Mouse (Mus musculus) limb, embryonic 10.5 days (tissue): ENCODE data around the gene Psmc4. TPM values are rescaled to one million over a fixed set of nuclear protein-coding genes. Genes with fewer than 3 reads are reported as not detected.

Experiments
- DNase-seq: peaks from one replicate; pipeline ENCODE4 v3.0.0-alpha.2; 2017; ENCODE audit warnings: low spot score
- H3K27ac ChIP-seq: fragments of 300-500 bp; sonication (generic); 2 replicates; pipeline ENCODE4 v1.5.1; 2016; ENCODE audit warnings: mild to moderate bottlenecking
- H3K27me3 ChIP-seq: fragments of 300-500 bp; sonication (generic); 2 replicates; pipeline ENCODE4 v1.6.1; 2016; ENCODE audit warnings: low read depth, mild to moderate bottlenecking; ENCODE audit not compliant: poor library complexity, severe bottlenecking
- H3K36me3 ChIP-seq: fragments of 300-500 bp; sonication (generic); 2 replicates; pipeline ENCODE4 v1.6.1; 2016; ENCODE audit warnings: mild to moderate bottlenecking, moderate library complexity
- H3K4me1 ChIP-seq: fragments of 300-500 bp; sonication (generic); 2 replicates; pipeline ENCODE4 v1.6.1; 2016
- H3K4me3 ChIP-seq: fragments of 300-500 bp; sonication (generic); 2 replicates; pipeline ENCODE4 v1.5.1; 2016; ENCODE audit warnings: mild to moderate bottlenecking, moderate library complexity
- H3K9me3 ChIP-seq: fragments of 300-500 bp; sonication (generic); replicated peaks from 2 replicates; pipeline ENCODE4 v1.6.1; 2016; ENCODE audit warnings: mild to moderate bottlenecking
- WGBS: fragments of 180-500 bp; shearing (Covaris S2); methylation state at CpG from one replicate; pipeline ENCODE4 v1.1.7; 2016; 5-methylcytosine and 5-hydroxymethylcytosine counted together
- polyA plus RNA-seq: library from polyadenylated mRNA; unstranded; fragments of >200 nt; fragmentation: Nextera tagmentation; extraction: Ambion mirVana; gene quantifications from 2 replicates; pipeline ENCODE4 v1.2.1, GENCODE M21; 2016

The Psmc4 gene
- 438 and 454 TPM in 2 replicates for polyA plus RNA-seq

DNA sequence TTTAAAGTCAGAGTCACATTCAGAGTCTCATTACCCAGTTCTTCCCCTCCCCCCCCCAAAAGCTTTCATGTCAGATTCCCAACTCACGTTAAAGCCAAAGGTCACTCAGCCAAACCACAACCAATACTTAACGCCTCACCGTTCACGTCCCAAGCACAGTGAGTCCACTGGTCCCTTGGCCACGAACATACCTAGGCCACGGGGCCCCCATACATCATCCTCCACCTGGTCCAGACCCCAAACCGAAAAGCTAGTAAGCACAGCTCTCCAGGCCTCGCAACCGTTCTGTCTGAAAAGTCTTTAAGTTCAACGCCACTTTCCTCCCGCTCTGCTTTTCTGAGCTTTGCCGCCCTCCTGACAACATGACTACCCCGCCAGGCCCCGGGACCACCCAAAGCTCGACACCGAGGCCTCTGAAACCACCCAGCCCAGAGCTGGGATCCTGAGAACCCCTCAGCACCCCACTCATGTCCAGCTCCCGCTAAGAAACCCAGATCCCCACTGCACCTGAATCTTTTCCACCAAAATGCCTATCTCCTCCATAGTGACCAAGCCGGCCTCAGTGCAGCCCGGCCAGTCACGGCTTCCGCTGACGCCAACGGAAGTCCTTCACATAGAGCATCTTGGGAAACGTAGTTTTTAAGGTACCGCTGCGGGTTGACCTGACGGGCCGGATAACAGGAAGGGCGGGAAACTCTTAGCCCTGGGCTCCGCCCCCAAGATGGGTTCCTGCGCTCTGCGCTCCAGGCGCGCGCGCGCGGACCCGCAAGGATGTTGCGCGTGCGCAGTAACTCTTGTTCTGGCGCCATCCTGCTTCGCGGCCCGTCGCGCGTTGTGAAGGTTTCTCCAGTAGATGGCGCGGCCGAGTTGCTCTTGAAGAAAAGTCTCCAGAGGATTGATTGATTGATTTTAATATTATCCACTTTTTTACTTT, at the start of gene Psmc4:
TSS of gene Psmc4 (minus strand) at position 626 of the 934 bp plus-strand sequence.
- WGBS: under 1% methylated on average over 52 of the region's 52 CpGs

DNA sequence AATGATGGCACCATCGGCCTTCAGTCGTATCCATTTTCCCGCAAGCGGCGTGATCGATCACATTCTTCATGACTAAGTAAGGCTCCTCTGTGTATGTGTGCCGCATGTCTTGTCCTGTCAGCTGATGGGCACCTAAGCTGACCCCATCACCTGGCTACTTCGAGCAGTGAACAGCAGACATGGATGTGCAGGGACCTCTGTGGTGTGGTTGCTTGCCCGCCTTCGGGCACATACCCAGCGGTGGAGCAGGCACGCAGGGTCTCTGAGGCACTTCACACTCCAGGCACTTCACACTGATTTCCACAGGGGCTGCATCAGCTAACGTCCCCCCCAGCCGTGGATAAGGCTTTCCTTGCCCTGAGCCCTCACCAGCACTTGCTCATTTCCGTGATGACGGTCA, 49.2 kb upstream of the Psmc4 start:
- no peak overlapping the region for H3K27ac ChIP-seq
- peaks cover 3% of the 10 kb centered on the region; the same call in 1 of the 2 replicates for H3K9me3 ChIP-seq
- DNase-seq: no peak
- no peaks in the 10 kb centered on the region for H3K4me1 ChIP-seq
- 94% methylated on average over 16 of the region's 16 CpGs for WGBS
- H3K36me3 ChIP-seq: no peaks in the 10 kb centered on the region
- peaks cover 8% of the 10 kb centered on the region; the same call in 1 of the 2 replicates for H3K27me3 ChIP-seq
- no peak overlapping the region for H3K4me3 ChIP-seq

More for the DNA sequence above, at the start of gene Psmc4:
- DNase-seq: peak; percentile 97
- no peaks in the 10 kb centered on the region for H3K9me3 ChIP-seq
- H3K27ac ChIP-seq: peak within 1 kb of the TSS; percentile 85
- no peaks in the 10 kb centered on the region for H3K27me3 ChIP-seq
- peak within 1 kb of the TSS; percentile 86 for H3K4me3 ChIP-seq
- H3K4me1 ChIP-seq: peaks cover 8% of the 10 kb centered on the region
- peaks cover 43% of the 10 kb centered on the region for H3K36me3 ChIP-seq

DNA sequence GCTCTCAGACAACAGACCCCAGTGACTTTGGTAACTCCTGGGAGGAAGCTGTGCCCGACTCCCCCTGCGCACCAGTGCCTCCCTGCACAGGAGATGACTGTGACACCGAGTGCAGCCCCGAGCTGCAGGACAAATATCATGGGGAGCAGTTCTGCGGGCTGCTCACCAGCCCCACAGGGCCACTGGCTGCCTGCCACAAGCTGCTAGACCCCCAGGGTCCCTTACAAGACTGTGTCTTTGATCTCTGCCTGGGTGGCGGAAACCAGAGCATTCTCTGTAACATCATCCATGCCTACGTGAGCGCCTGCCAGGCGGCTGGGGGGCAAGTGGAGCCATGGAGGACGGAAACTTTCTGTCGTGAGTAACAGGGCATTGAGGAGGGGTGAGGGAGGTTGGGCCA, 43.6 kb upstream of the Psmc4 start:
- WGBS: 43% methylated on average over 11 of the region's 11 CpGs
- no peak for DNase-seq
- H3K36me3 ChIP-seq: no peaks in the 10 kb centered on the region
- no peak overlapping the region for H3K27ac ChIP-seq
- peaks cover 4% of the 10 kb centered on the region for H3K4me1 ChIP-seq
- H3K27me3 ChIP-seq: no peaks in the 10 kb centered on the region
- H3K4me3 ChIP-seq: no peak overlapping the region
- no peaks in the 10 kb centered on the region for H3K9me3 ChIP-seq

DNA sequence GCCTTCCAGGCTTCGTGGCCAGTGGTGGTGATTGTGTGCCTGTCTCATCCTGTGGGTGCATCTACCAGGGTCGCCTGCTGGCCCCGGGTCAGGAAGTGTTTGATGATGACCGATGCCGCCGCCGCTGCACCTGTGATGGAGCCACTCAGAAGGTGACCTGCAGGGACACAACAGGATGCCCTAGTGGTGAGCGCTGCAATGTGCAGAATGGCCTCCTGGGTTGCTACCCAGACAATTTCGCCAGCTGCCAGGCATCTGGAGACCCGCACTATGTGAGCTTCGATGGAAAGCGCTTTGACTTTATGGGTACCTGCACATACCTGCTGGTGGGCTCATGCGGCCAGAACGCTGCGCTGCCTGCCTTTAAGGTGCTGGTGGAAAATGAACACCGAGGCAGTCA, 36.3 kb upstream of the Psmc4 start:
- H3K27ac ChIP-seq: no peak overlapping the region
- no peak for DNase-seq
- 81% methylated on average over 16 of the region's 16 CpGs for WGBS
- H3K9me3 ChIP-seq: no peaks in the 10 kb centered on the region
- no peak overlapping the region for H3K4me3 ChIP-seq
- H3K27me3 ChIP-seq: no peaks in the 10 kb centered on the region
- no peaks in the 10 kb centered on the region for H3K36me3 ChIP-seq
- no peaks in the 10 kb centered on the region for H3K4me1 ChIP-seq

GRCm38 (mm10) chr7:28084215-28084614, 34.3 kb upstream of the Psmc4 start:
- no peaks in the 10 kb centered on the region for H3K4me1 ChIP-seq
- H3K27ac ChIP-seq: no peak overlapping the region
- H3K27me3 ChIP-seq: no peaks in the 10 kb centered on the region
- no peak overlapping the region for H3K4me3 ChIP-seq
- DNase-seq: no peak
- WGBS: 76% methylated on average over 7 of the region's 7 CpGs
- no peaks in the 10 kb centered on the region for H3K36me3 ChIP-seq
- no peaks in the 10 kb centered on the region for H3K9me3 ChIP-seq

DNA sequence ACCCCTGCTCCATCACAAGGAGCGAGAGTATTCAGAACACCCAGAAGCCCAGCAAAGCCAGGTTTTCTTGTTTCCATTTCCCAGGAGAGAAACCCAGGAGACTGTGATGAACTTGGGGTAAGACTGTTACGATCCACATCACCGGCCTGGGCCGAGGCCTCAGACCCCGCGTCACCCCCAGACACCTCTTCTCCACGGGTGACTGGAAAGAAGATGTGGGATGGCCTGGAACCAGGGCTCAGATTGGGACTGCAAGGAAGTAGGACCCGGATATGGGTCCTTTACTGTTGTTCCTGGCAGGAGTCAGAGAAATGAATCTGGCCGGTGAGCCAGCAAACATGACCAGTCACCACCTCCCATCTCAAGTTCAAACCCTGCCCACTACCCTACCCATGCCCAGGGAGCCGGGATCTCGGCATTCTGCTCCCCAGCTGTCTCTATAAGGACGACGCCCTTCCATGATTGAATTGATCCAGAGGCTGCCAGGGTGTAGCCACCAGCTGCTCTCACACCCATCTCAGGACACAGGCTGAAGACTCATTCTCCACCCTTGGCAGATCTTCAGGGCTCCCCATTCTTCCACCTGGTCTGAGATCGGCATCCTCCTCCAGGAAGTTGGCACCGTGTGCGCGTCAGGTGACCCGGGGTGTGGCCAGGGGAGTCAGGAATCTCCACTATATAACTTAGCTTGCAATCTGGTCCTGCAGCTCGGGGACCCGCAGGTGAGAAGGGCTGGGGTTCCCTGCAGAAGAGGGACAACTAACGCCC, 20.8 kb upstream of the Psmc4 start, which contains the start of gene Fcgbp:
TSS of gene Fcgbp (plus strand) at position 706 of the 768 bp plus-strand sequence.
- H3K27me3 ChIP-seq: no peaks in the 10 kb centered on the region
- H3K36me3 ChIP-seq: no peaks in the 10 kb centered on the region
- WGBS: 86% methylated on average over 21 of the region's 21 CpGs
- H3K4me1 ChIP-seq: peaks cover 6% of the 10 kb centered on the region
- H3K9me3 ChIP-seq: no peaks in the 10 kb centered on the region
- no peak within 1 kb of the TSS for H3K27ac ChIP-seq
- H3K4me3 ChIP-seq: no peak within 1 kb of the TSS
- no peak for DNase-seq

GRCm38 (mm10) chr7:28069546-28070172, 19.8 kb upstream of the Psmc4 start:
- no peak for DNase-seq
- Histone ChIP-seq H3K9me3 (no peaks in the 10 kb centered on the region), H3K27ac (0 out of 2 replicates have a peak overlapping the region, but pooled peaks have one; percentile 34), H3K4me1 (peaks cover 6% of the 10 kb centered on the region), H3K36me3 (no peaks in the 10 kb centered on the region), H3K4me3 (no peak overlapping the region), H3K27me3 (no peaks in the 10 kb centered on the region)
- 58% methylated on average over 3 of the region's 3 CpGs for WGBS

- WGBS: 61% methylated on average over 3 of the region's 3 CpGs
- Histone ChIP-seq H3K4me3 (no peak overlapping the region), H3K4me1 (peaks cover 6% of the 10 kb centered on the region), H3K9me3 (no peaks in the 10 kb centered on the region), H3K27me3 (no peaks in the 10 kb centered on the region), H3K36me3 (no peaks in the 10 kb centered on the region), H3K27ac (no peak overlapping the region)
- DNase-seq: no peak
Measured at GRCm38 (mm10) chr7:28068661-28069060, 18.8 kb upstream of the Psmc4 start.

DNA sequence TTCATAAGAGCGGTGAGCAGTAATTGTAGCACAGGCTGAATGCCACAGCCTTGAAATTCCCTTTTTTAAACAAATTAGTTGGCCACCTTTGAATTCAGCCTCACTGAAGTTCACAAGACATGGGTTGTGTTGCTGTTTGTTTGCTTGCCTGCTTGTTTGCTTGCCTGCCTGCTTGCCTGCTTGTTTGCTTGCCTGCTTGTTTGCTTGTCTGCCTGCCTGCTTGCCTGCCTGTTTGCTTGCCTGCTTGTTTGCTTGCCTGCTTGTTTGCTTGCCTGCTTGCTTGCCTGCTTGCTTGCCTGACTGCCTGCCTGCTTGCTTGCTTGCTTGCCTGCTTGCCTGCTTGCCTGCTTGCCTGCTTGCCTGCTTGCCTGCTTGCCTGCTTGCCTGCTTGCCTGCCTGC, 10.1 kb upstream of the Psmc4 start:
- Histone ChIP-seq H3K36me3 (no peaks in the 10 kb centered on the region), H3K4me3 (no peak overlapping the region), H3K4me1 (no peaks in the 10 kb centered on the region), H3K27me3 (no peaks in the 10 kb centered on the region), H3K27ac (no peak overlapping the region), H3K9me3 (no peaks in the 10 kb centered on the region)
- DNase-seq: no peak
- 96% methylated on average over 1 of the region's 1 CpGs for WGBS

GRCm38 (mm10) chr7:28053046-28053930, 3.4 kb upstream of the Psmc4 start:
- no peaks in the 10 kb centered on the region for H3K9me3 ChIP-seq
- no peak overlapping the region for H3K27ac ChIP-seq
- WGBS: 88% methylated on average over 6 of the region's 6 CpGs
- H3K4me3 ChIP-seq: no peak overlapping the region
- no peaks in the 10 kb centered on the region for H3K27me3 ChIP-seq
- no peak for DNase-seq
- peaks cover 7% of the 10 kb centered on the region for H3K36me3 ChIP-seq
- peaks cover 8% of the 10 kb centered on the region for H3K4me1 ChIP-seq

GRCm38 (mm10) chr7:28050584-28050983, 683 bp upstream of the Psmc4 start:
- peaks cover 34% of the 10 kb centered on the region for H3K36me3 ChIP-seq
- H3K27ac ChIP-seq: peak overlapping the region; percentile 85
- 62% methylated on average over 17 of the region's 17 CpGs for WGBS
- peaks cover 8% of the 10 kb centered on the region for H3K4me1 ChIP-seq
- peak; percentile 37 for DNase-seq
- no peaks in the 10 kb centered on the region for H3K27me3 ChIP-seq
- H3K9me3 ChIP-seq: no peaks in the 10 kb centered on the region
- peak overlapping the region; percentile 86; the same call in 1 of the 2 replicates for H3K4me3 ChIP-seq

GRCm38 (mm10) chr7:28044524-28044923, 5.4 kb downstream of the Psmc4 start:
- Histone ChIP-seq H3K9me3 (no peaks in the 10 kb centered on the region), H3K27me3 (no peaks in the 10 kb centered on the region), H3K27ac (no peak overlapping the region), H3K4me1 (peaks cover 8% of the 10 kb centered on the region), H3K36me3 (peaks cover 95% of the 10 kb centered on the region), H3K4me3 (no peak overlapping the region)
- no peak for DNase-seq
- whole genome bisulfite sequencing: 86% methylated on average over 4 of the region's 4 CpGs
